Mouse (Mus musculus): ENCODE results near the gene Bicdl1. TPM values are rescaled to one million over a fixed set of nuclear protein-coding genes. Genes with fewer than 3 reads are reported as not detected.

The Bicdl1 gene
- polyA plus RNA-seq, 1 experiment from 2014 or later: 7.1 TPM

GRCm38 (mm10) chr5:115635536-115635935 is 95.9 kb downstream of the Bicdl1 start:
- Histone ChIP-seq H3K4me2 (ENCODE audit: low read length) (no peak overlapping the region), H3K36me3 (ENCODE audit: control insufficient read depth, insufficient read depth, low read length) (peaks cover 33% of the 10 kb centered on the region), H3K4me1 (ENCODE audit: control insufficient read depth in 2 of 2, insufficient read depth in 2 of 2, low read length in 2 of 2) (peaks cover 8 to 35% of the 10 kb centered on the region in 2 experiments), H3K9me3 (ENCODE audit: control insufficient read depth, low read length) (no peaks in the 10 kb centered on the region), H3K9ac (ENCODE audit: low read length) (no peak overlapping the region), H3K27me3 (ENCODE audit: control insufficient read depth, insufficient read depth, low read length) (no peaks in the 10 kb centered on the region), H3K4me3 (ENCODE audit: control insufficient read depth in 1 of 2, insufficient read depth in 1 of 2, low read depth in 1 of 2, low read length in 2 of 2) (no peak overlapping the region), H3K27ac (replicated peaks in 1 of 2; ENCODE audit: control insufficient read depth in 1 of 2, insufficient read depth in 1 of 2, low read depth in 2 of 2, low read length in 2 of 2) (no peak overlapping the region)
- 67% methylated on average over 6 of the region's 6 CpGs for WGBS
- ATAC-seq (ENCODE audit: insufficient number of reproducible peaks, insufficient read depth, low FRiP score, low read depth): no peak

- no peak for ATAC-seq (ENCODE audit: insufficient number of reproducible peaks, insufficient read depth, low FRiP score, low read depth)
- H3K36me3 ChIP-seq (ENCODE audit: control insufficient read depth, insufficient read depth, low read length): peaks cover 18% of the 10 kb centered on the region
- H3K9ac ChIP-seq (ENCODE audit: low read length): no peak overlapping the region
- H3K27me3 ChIP-seq (ENCODE audit: control insufficient read depth, insufficient read depth, low read length): no peaks in the 10 kb centered on the region
- H3K4me2 ChIP-seq (ENCODE audit: low read length): no peak overlapping the region
- H3K9me3 ChIP-seq (ENCODE audit: control insufficient read depth, low read length): no peaks in the 10 kb centered on the region
- H3K27ac ChIP-seq (replicated peaks in 1 of 2; ENCODE audit: control insufficient read depth in 1 of 2, insufficient read depth in 1 of 2, low read depth in 2 of 2, low read length in 2 of 2): no peak overlapping the region
- peaks cover 8 to 36% of the 10 kb centered on the region in 2 experiments for H3K4me1 ChIP-seq (ENCODE audit: control insufficient read depth in 2 of 2, insufficient read depth in 2 of 2, low read length in 2 of 2)
- WGBS: 79% methylated on average over 8 of the region's 8 CpGs
- no peak overlapping the region for H3K4me3 ChIP-seq (ENCODE audit: control insufficient read depth in 1 of 2, insufficient read depth in 1 of 2, low read depth in 1 of 2, low read length in 2 of 2)
These were observed 97.4 kb downstream of the Bicdl1 start for GRCm38 (mm10) chr5:115634046-115634445.

GRCm38 (mm10) chr5:115633060-115633459 is 98.4 kb downstream of the Bicdl1 start:
- H3K27me3 ChIP-seq (ENCODE audit: control insufficient read depth, insufficient read depth, low read length): no peaks in the 10 kb centered on the region
- H3K27ac ChIP-seq (replicated peaks in 1 of 2; ENCODE audit: control insufficient read depth in 1 of 2, insufficient read depth in 1 of 2, low read depth in 2 of 2, low read length in 2 of 2): peak overlapping the region in 1 of 2 experiments; percentile 94; a peak in 1 of 4 replicates
- peak overlapping the region; percentile 92 for H3K9ac ChIP-seq (ENCODE audit: low read length)
- H3K36me3 ChIP-seq (ENCODE audit: control insufficient read depth, insufficient read depth, low read length): peaks cover 8% of the 10 kb centered on the region; the same call in 1 of the 2 replicates
- no peak for ATAC-seq (ENCODE audit: insufficient number of reproducible peaks, insufficient read depth, low FRiP score, low read depth)
- no peaks in the 10 kb centered on the region for H3K9me3 ChIP-seq (ENCODE audit: control insufficient read depth, low read length)
- peak overlapping the region; percentile 83 for H3K4me2 ChIP-seq (ENCODE audit: low read length)
- peaks cover 8 to 36% of the 10 kb centered on the region in 2 experiments for H3K4me1 ChIP-seq (ENCODE audit: control insufficient read depth in 2 of 2, insufficient read depth in 2 of 2, low read length in 2 of 2)
- peak overlapping the region; percentile 73 to 80; a peak in 3 of 4 replicates for H3K4me3 ChIP-seq (ENCODE audit: control insufficient read depth in 1 of 2, insufficient read depth in 1 of 2, low read depth in 1 of 2, low read length in 2 of 2)
- 32% methylated on average over 4 of the region's 4 CpGs for WGBS

- H3K4me3 ChIP-seq (ENCODE audit: control insufficient read depth in 1 of 2, insufficient read depth in 1 of 2, low read depth in 1 of 2, low read length in 2 of 2): peak overlapping the region; percentile 73 to 80
- 2% methylated on average over 26 of the region's 30 CpGs for WGBS
- peak overlapping the region; percentile 83 for H3K4me2 ChIP-seq (ENCODE audit: low read length)
- H3K4me1 ChIP-seq (ENCODE audit: control insufficient read depth in 2 of 2, insufficient read depth in 2 of 2, low read length in 2 of 2): peaks cover 8 to 36% of the 10 kb centered on the region in 2 experiments
- H3K36me3 ChIP-seq (ENCODE audit: control insufficient read depth, insufficient read depth, low read length): peaks cover under 1% of the 10 kb centered on the region; the same call in 1 of the 2 replicates
- H3K27me3 ChIP-seq (ENCODE audit: control insufficient read depth, insufficient read depth, low read length): no peaks in the 10 kb centered on the region
- peak overlapping the region in 1 of 2 experiments; percentile 94; a peak in 3 of 4 replicates for H3K27ac ChIP-seq (replicated peaks in 1 of 2; ENCODE audit: control insufficient read depth in 1 of 2, insufficient read depth in 1 of 2, low read depth in 2 of 2, low read length in 2 of 2)
- H3K9me3 ChIP-seq (ENCODE audit: control insufficient read depth, low read length): no peaks in the 10 kb centered on the region
- ATAC-seq (ENCODE audit: insufficient number of reproducible peaks, insufficient read depth, low FRiP score, low read depth): no peak
- peak overlapping the region; percentile 92 for H3K9ac ChIP-seq (ENCODE audit: low read length)
These were observed 99.1 kb downstream of the Bicdl1 start for GRCm38 (mm10) chr5:115632358-115632714.

- H3K4me1 ChIP-seq (ENCODE audit: control insufficient read depth in 2 of 2, insufficient read depth in 2 of 2, low read length in 2 of 2): peaks cover 8 to 36% of the 10 kb centered on the region in 2 experiments
- no peaks in the 10 kb centered on the region for H3K9me3 ChIP-seq (ENCODE audit: control insufficient read depth, low read length)
- no peaks in the 10 kb centered on the region for H3K36me3 ChIP-seq (ENCODE audit: control insufficient read depth, insufficient read depth, low read length)
- peak within 1 kb of the TSS; percentile 92 for H3K9ac ChIP-seq (ENCODE audit: low read length)
- H3K4me2 ChIP-seq (ENCODE audit: low read length): peak within 1 kb of the TSS; percentile 83
- peak within 1 kb of the TSS; percentile 46 to 94 for H3K27ac ChIP-seq (replicated peaks in 1 of 2; ENCODE audit: control insufficient read depth in 1 of 2, insufficient read depth in 1 of 2, low read depth in 2 of 2, low read length in 2 of 2)
- peak within 1 kb of the TSS; percentile 73 to 80 for H3K4me3 ChIP-seq (ENCODE audit: control insufficient read depth in 1 of 2, insufficient read depth in 1 of 2, low read depth in 1 of 2, low read length in 2 of 2)
- ATAC-seq (ENCODE audit: insufficient number of reproducible peaks, insufficient read depth, low FRiP score, low read depth): peak; percentile 90
- under 1% methylated on average over 66 of the region's 125 CpGs for WGBS
- H3K27me3 ChIP-seq (ENCODE audit: control insufficient read depth, insufficient read depth, low read length): no peaks in the 10 kb centered on the region
These were observed 99.7 kb downstream of the Bicdl1 start, which contains the start of gene Rab35 for GRCm38 (mm10) chr5:115631505-115632357. Rab35 (plus strand) TSS chr5:115631908.

GRCm38 (mm10) chr5:115630291-115630690 is 101.1 kb downstream of the Bicdl1 start:
- H3K27ac ChIP-seq (replicated peaks in 1 of 2; ENCODE audit: control insufficient read depth in 1 of 2, insufficient read depth in 1 of 2, low read depth in 2 of 2, low read length in 2 of 2): no peak overlapping the region
- H3K9ac ChIP-seq (ENCODE audit: low read length): 0 out of 2 replicates have a peak overlapping the region, but pooled peaks have one; percentile 13
- peak overlapping the region; percentile 83 for H3K4me2 ChIP-seq (ENCODE audit: low read length)
- 44% methylated on average over 5 of the region's 5 CpGs for WGBS
- H3K27me3 ChIP-seq (ENCODE audit: control insufficient read depth, insufficient read depth, low read length): no peaks in the 10 kb centered on the region
- H3K9me3 ChIP-seq (ENCODE audit: control insufficient read depth, low read length): no peaks in the 10 kb centered on the region
- H3K36me3 ChIP-seq (ENCODE audit: control insufficient read depth, insufficient read depth, low read length): no peaks in the 10 kb centered on the region
- ATAC-seq (ENCODE audit: insufficient number of reproducible peaks, insufficient read depth, low FRiP score, low read depth): no peak
- peaks cover 8 to 31% of the 10 kb centered on the region in 2 experiments for H3K4me1 ChIP-seq (ENCODE audit: control insufficient read depth in 2 of 2, insufficient read depth in 2 of 2, low read length in 2 of 2)
- no peak overlapping the region for H3K4me3 ChIP-seq (ENCODE audit: control insufficient read depth in 1 of 2, insufficient read depth in 1 of 2, low read depth in 1 of 2, low read length in 2 of 2)

- Histone ChIP-seq H3K9ac (ENCODE audit: low read length) (no peak overlapping the region), H3K27ac (replicated peaks in 1 of 2; ENCODE audit: control insufficient read depth in 1 of 2, insufficient read depth in 1 of 2, low read depth in 2 of 2, low read length in 2 of 2) (no peak overlapping the region), H3K4me3 (ENCODE audit: control insufficient read depth in 1 of 2, insufficient read depth in 1 of 2, low read depth in 1 of 2, low read length in 2 of 2) (no peak overlapping the region), H3K36me3 (ENCODE audit: control insufficient read depth, insufficient read depth, low read length) (no peaks in the 10 kb centered on the region), H3K27me3 (ENCODE audit: control insufficient read depth, insufficient read depth, low read length) (no peaks in the 10 kb centered on the region), H3K9me3 (ENCODE audit: control insufficient read depth, low read length) (no peaks in the 10 kb centered on the region), H3K4me2 (ENCODE audit: low read length) (no peak overlapping the region), H3K4me1 (ENCODE audit: control insufficient read depth in 2 of 2, insufficient read depth in 2 of 2, low read length in 2 of 2) (peaks cover 8 to 25% of the 10 kb centered on the region in 2 experiments)
- ATAC-seq (ENCODE audit: insufficient number of reproducible peaks, insufficient read depth, low FRiP score, low read depth): no peak
- 83% methylated on average over 4 of the region's 4 CpGs for WGBS
These were observed 101.7 kb downstream of the Bicdl1 start for GRCm38 (mm10) chr5:115629672-115630071.
